Mouse (Mus musculus) stomach, embryonic 16.5 days (tissue): ENCODE measurements around the gene Gnat1. TPM values are rescaled to one million over a fixed set of nuclear protein-coding genes. Genes with fewer than 3 reads are reported as not detected.

Experiments used
- ATAC-seq: fragments of 200-750 bp; cut with Nextera tagmentation; 2 replicates; pipeline ENCODE4 v1.8.0; 2017; ENCODE audit warnings: moderate number of reproducible peaks, moderate TSS enrichment; ENCODE audit not compliant: insufficient read depth, low FRiP score
- H3K27ac ChIP-seq: fragments of 300-500 bp; sonication (generic); 2 replicates; pipeline ENCODE4 v1.5.1; 2014; ENCODE audit warnings: low read length
- H3K27me3 ChIP-seq: fragments of 300-500 bp; sonication (generic); 2 replicates; pipeline ENCODE4 v1.6.1; 2014; ENCODE audit warnings: low read length, control low read depth, mixed read lengths; ENCODE audit not compliant: control insufficient read depth, insufficient read depth
- H3K36me3 ChIP-seq: fragments of 300-500 bp; sonication (generic); 2 replicates; pipeline ENCODE4 v1.6.1; 2014; ENCODE audit warnings: low read length; ENCODE audit not compliant: control insufficient read depth, insufficient read depth
- H3K4me1 ChIP-seq: fragments of 300-500 bp; sonication (generic); 2 replicates; pipeline ENCODE4 v1.6.1; 2014; ENCODE audit warnings: low read length, control low read depth, mixed read lengths; ENCODE audit not compliant: control insufficient read depth, insufficient read depth
- H3K4me2 ChIP-seq: fragments of 300-500 bp; sonication (generic); 2 replicates; pipeline ENCODE4 v1.6.1; 2014; ENCODE audit warnings: low read depth, low read length, mixed read lengths
- H3K4me3 ChIP-seq: fragments of 300-500 bp; sonication (generic); replicated peaks from 2 replicates; pipeline ENCODE4 v1.5.1; 2014; ENCODE audit warnings: mild to moderate bottlenecking, low read length
- H3K9ac ChIP-seq: fragments of 300-500 bp; sonication (generic); 2 replicates; pipeline ENCODE4 v1.6.1; 2014; ENCODE audit warnings: low read length
- H3K9me3 ChIP-seq: fragments of 300-500 bp; sonication (generic); replicated peaks from 2 replicates; pipeline ENCODE4 v1.6.1; 2016; ENCODE audit warnings: low read length, control low read depth; ENCODE audit not compliant: control insufficient read depth
- WGBS: fragments of 180-500 bp; shearing (Covaris S2); extraction: QIAGEN DNeasy Blood & Tissue Kit; methylation state at CpG from one replicate; pipeline ENCODE4 v1.1.7; 2014; 5-methylcytosine and 5-hydroxymethylcytosine counted together
- polyA plus RNA-seq: library from polyadenylated mRNA; unstranded; fragments of >200 nt; fragmentation: Nextera tagmentation; extraction: Ambion mirVana; gene quantifications from 2 replicates; pipeline ENCODE4 v1.2.1, GENCODE M21; 2015

Gnat1 gene
- polyA plus RNA-seq, 1 experiment from 2014 or later: 2.0 TPM

GRCm38 (mm10) chr9:107715632-107716031 lies 36.1 kb upstream of the Gnat1 start:
- Histone ChIP-seq H3K4me2 (no peak overlapping the region), H3K36me3 (no peaks in the 10 kb centered on the region), H3K27me3 (no peaks in the 10 kb centered on the region), H3K9ac (no peak overlapping the region), H3K4me1 (peaks cover 46% of the 10 kb centered on the region), H3K4me3 (no peak overlapping the region), H3K9me3 (no peaks in the 10 kb centered on the region), H3K27ac (no peak overlapping the region; the same call in 1 of the 2 replicates)
- ATAC-seq: no peak
- WGBS: 80% methylated on average over 2 of the region's 2 CpGs

- H3K9ac ChIP-seq: peak overlapping the region; percentile 54
These were observed 34.9 kb upstream of the Gnat1 start for GRCm38 (mm10) chr9:107714221-107714952.

GRCm38 (mm10) chr9:107709697-107710483 lies 30.4 kb upstream of the Gnat1 start, which contains the start of gene Sema3f:
Gene Sema3f, minus strand, starts transcription at chr9:107710475.
- Histone ChIP-seq H3K4me3 (peak within 1 kb of the TSS; percentile 79), H3K27ac (peak within 1 kb of the TSS; percentile 95), H3K27me3 (no peaks in the 10 kb centered on the region), H3K4me2 (peak within 1 kb of the TSS; percentile 90), H3K9ac (peak within 1 kb of the TSS; percentile 97), H3K36me3 (no peaks in the 10 kb centered on the region), H3K9me3 (no peaks in the 10 kb centered on the region), H3K4me1 (peaks cover 56% of the 10 kb centered on the region)
- peak; percentile 86 for ATAC-seq
- WGBS: 1% methylated on average over 81 of the region's 86 CpGs

More at GRCm38 (mm10) chr9:107714221-107714952, 34.9 kb upstream of the Gnat1 start:
- Histone ChIP-seq H3K27ac (peak overlapping the region; percentile 94), H3K27me3 (no peaks in the 10 kb centered on the region), H3K4me1 (peaks cover 53% of the 10 kb centered on the region), H3K9me3 (no peaks in the 10 kb centered on the region), H3K4me3 (no peak overlapping the region), H3K4me2 (peak overlapping the region; percentile 20), H3K36me3 (no peaks in the 10 kb centered on the region)
- ATAC-seq: peak; percentile 52
- WGBS: 14% methylated on average over 12 of the region's 12 CpGs

- WGBS: under 1% methylated on average over 55 of the region's 55 CpGs
- Histone ChIP-seq H3K36me3 (no peaks in the 10 kb centered on the region), H3K4me1 (peaks cover 55% of the 10 kb centered on the region), H3K4me3 (peak overlapping the region; percentile 79), H3K27ac (peak overlapping the region; percentile 95), H3K9ac (peak overlapping the region; percentile 97), H3K27me3 (no peaks in the 10 kb centered on the region), H3K9me3 (no peaks in the 10 kb centered on the region), H3K4me2 (peak overlapping the region; percentile 90)
- no peak; the same call in 1 of the 2 replicates for ATAC-seq
These were observed 29.7 kb upstream of the Gnat1 start for GRCm38 (mm10) chr9:107709096-107709696.

GRCm38 (mm10) chr9:107708439-107709095 lies 29.1 kb upstream of the Gnat1 start:
- peak overlapping the region; percentile 90 for H3K4me2 ChIP-seq
- no peak for ATAC-seq
- peaks cover 55% of the 10 kb centered on the region for H3K4me1 ChIP-seq
- no peaks in the 10 kb centered on the region for H3K36me3 ChIP-seq
- H3K9me3 ChIP-seq: no peaks in the 10 kb centered on the region
- 4% methylated on average over 21 of the region's 21 CpGs for WGBS
- H3K27ac ChIP-seq: peak overlapping the region; percentile 95
- peak overlapping the region; percentile 97 for H3K9ac ChIP-seq
- H3K27me3 ChIP-seq: no peaks in the 10 kb centered on the region
- peak overlapping the region; percentile 79 for H3K4me3 ChIP-seq

GRCm38 (mm10) chr9:107707701-107708438 lies 28.4 kb upstream of the Gnat1 start:
- ATAC-seq: peak; percentile 3; the same call in 1 of the 2 replicates
- Histone ChIP-seq H3K4me2 (peak overlapping the region; percentile 90), H3K27me3 (no peaks in the 10 kb centered on the region), H3K27ac (peak overlapping the region; percentile 95), H3K4me3 (peak overlapping the region; percentile 79), H3K36me3 (no peaks in the 10 kb centered on the region), H3K9ac (peak overlapping the region; percentile 97), H3K4me1 (peaks cover 57% of the 10 kb centered on the region), H3K9me3 (no peaks in the 10 kb centered on the region)
- under 1% methylated on average over 17 of the region's 17 CpGs for WGBS

- ATAC-seq: peak; percentile 10; the same call in 1 of the 2 replicates
- WGBS: 5% methylated on average over 14 of the region's 14 CpGs
- Histone ChIP-seq H3K4me2 (peak overlapping the region; percentile 90), H3K4me3 (peak overlapping the region; percentile 79), H3K27ac (peak overlapping the region; percentile 95), H3K36me3 (no peaks in the 10 kb centered on the region), H3K27me3 (no peaks in the 10 kb centered on the region), H3K9me3 (no peaks in the 10 kb centered on the region), H3K9ac (peak overlapping the region; percentile 97), H3K4me1 (peaks cover 68% of the 10 kb centered on the region)
These were observed 27.3 kb upstream of the Gnat1 start for GRCm38 (mm10) chr9:107706781-107707211.
